Mouse (Mus musculus) liver, embryonic 12.5 days (tissue): Measurements from ENCODE around the gene Poc1a. TPM values are rescaled to one million over a fixed set of nuclear protein-coding genes. Genes with fewer than 3 reads are reported as not detected.
A peak's percentile ranks its signal among the peaks of the same experiment; 100 is the strongest.

Experiments used
- ATAC-seq: fragments of 200-750 bp; cut with Nextera tagmentation; 2 replicates; pipeline ENCODE4 v1.8.0; 2017; ENCODE audit warnings: moderate number of reproducible peaks, mild to moderate bottlenecking, moderate library complexity
- H3K27ac ChIP-seq: fragments of 300-500 bp; sonication (generic); 2 replicates; pipeline ENCODE4 v1.5.1; 2016; ENCODE audit warnings: mild to moderate bottlenecking
- H3K27me3 ChIP-seq: fragments of 300-500 bp; sonication (generic); replicated peaks from 2 replicates; pipeline ENCODE4 v1.6.1; 2016; ENCODE audit warnings: mild to moderate bottlenecking, moderate library complexity
- H3K36me3 ChIP-seq: fragments of 300-500 bp; sonication (generic); 2 replicates; pipeline ENCODE4 v1.6.1; 2016; ENCODE audit warnings: mild to moderate bottlenecking, moderate library complexity
- H3K4me1 ChIP-seq: fragments of 300-500 bp; sonication (generic); 2 replicates; pipeline ENCODE4 v1.6.1; 2016
- H3K4me2 ChIP-seq: fragments of 300-500 bp; sonication (generic); 2 replicates; pipeline ENCODE4 v1.6.1; 2016; ENCODE audit warnings: mild to moderate bottlenecking, moderate library complexity
- H3K4me3 ChIP-seq: fragments of 300-500 bp; sonication (generic); 2 replicates; pipeline ENCODE4 v1.5.1; 2016; ENCODE audit warnings: mild to moderate bottlenecking, moderate library complexity
- H3K9ac ChIP-seq: fragments of 300-500 bp; sonication (generic); 2 replicates; pipeline ENCODE4 v1.6.1; 2016; ENCODE audit warnings: mild to moderate bottlenecking, moderate library complexity
- H3K9me3 ChIP-seq: fragments of 300-500 bp; sonication (generic); replicated peaks from 2 replicates; pipeline ENCODE4 v1.6.1; 2016; ENCODE audit warnings: mild to moderate bottlenecking, moderate library complexity
- WGBS: fragments of 180-500 bp; shearing (Covaris S2); methylation state at CpG from one replicate; pipeline ENCODE4 v1.1.7; 2016; ENCODE audit not compliant: insufficient replicate concordance; 5-methylcytosine and 5-hydroxymethylcytosine counted together
- polyA plus RNA-seq: library from polyadenylated mRNA; unstranded; fragments of >200 nt; fragmentation: Nextera tagmentation; extraction: Ambion mirVana; gene quantifications from 2 replicates; pipeline ENCODE4 v1.2.1, GENCODE M21; 2016

Gene Poc1a
- polyA plus RNA-seq, 1 experiment from 2014 or later, result 29.0 TPM

- Histone ChIP-seq H3K4me1 (peaks cover 56% of the 10 kb centered on the region), H3K9ac (no peak overlapping the region), H3K36me3 (peaks cover 56% of the 10 kb centered on the region), H3K4me2 (peak overlapping the region; percentile 89), H3K9me3 (no peaks in the 10 kb centered on the region), H3K4me3 (no peak overlapping the region), H3K27me3 (peaks cover 20% of the 10 kb centered on the region), H3K27ac (0 out of 2 replicates have a peak overlapping the region, but pooled peaks have one; percentile 14)
- WGBS, result 79% methylated on average over 11 of the region's 11 CpGs
- ATAC-seq, result no peak
Observed at GRCm38 (mm10) chr9:106372431-106373412, 91.9 kb downstream of the Poc1a start.

GRCm38 (mm10) chr9:106373973-106374372 lies 93.1 kb downstream of the Poc1a start:
- no peak for ATAC-seq
- Histone ChIP-seq H3K9ac (no peak overlapping the region; the same call in 1 of the 2 replicates), H3K27me3 (peaks cover 18% of the 10 kb centered on the region), H3K4me3 (no peak overlapping the region), H3K36me3 (peaks cover 57% of the 10 kb centered on the region), H3K27ac (no peak overlapping the region), H3K4me1 (peaks cover 53% of the 10 kb centered on the region), H3K4me2 (no peak overlapping the region), H3K9me3 (no peaks in the 10 kb centered on the region)
- 80% methylated on average over 7 of the region's 7 CpGs for WGBS

GRCm38 (mm10) chr9:106377247-106377646 lies 96.4 kb downstream of the Poc1a start:
- no peak overlapping the region for H3K27ac ChIP-seq
- ATAC-seq, result no peak
- peaks cover 33% of the 10 kb centered on the region for H3K4me1 ChIP-seq
- no peak overlapping the region for H3K9ac ChIP-seq
- 83% methylated on average over 8 of the region's 8 CpGs for WGBS
- H3K27me3 ChIP-seq, result no peaks in the 10 kb centered on the region
- H3K9me3 ChIP-seq, result no peaks in the 10 kb centered on the region
- H3K4me2 ChIP-seq, result no peak overlapping the region
- H3K4me3 ChIP-seq, result no peak overlapping the region
- peaks cover 40% of the 10 kb centered on the region for H3K36me3 ChIP-seq

GRCm38 (mm10) chr9:106378045-106378444 lies 97.2 kb downstream of the Poc1a start:
- Histone ChIP-seq H3K27me3 (no peaks in the 10 kb centered on the region), H3K4me1 (peaks cover 26% of the 10 kb centered on the region), H3K9ac (no peak overlapping the region), H3K4me2 (no peak overlapping the region), H3K36me3 (peaks cover 32% of the 10 kb centered on the region), H3K4me3 (no peak overlapping the region), H3K9me3 (no peaks in the 10 kb centered on the region), H3K27ac (no peak overlapping the region)
- ATAC-seq, result no peak
- WGBS, result 77% methylated on average over 3 of the region's 3 CpGs

GRCm38 (mm10) chr9:106378753-106379152 lies 97.9 kb downstream of the Poc1a start:
- no peak overlapping the region for H3K27ac ChIP-seq
- peaks cover 5% of the 10 kb centered on the region for H3K27me3 ChIP-seq
- no peaks in the 10 kb centered on the region for H3K9me3 ChIP-seq
- 75% methylated on average over 9 of the region's 9 CpGs for WGBS
- H3K4me3 ChIP-seq, result no peak overlapping the region
- no peak overlapping the region for H3K4me2 ChIP-seq
- H3K36me3 ChIP-seq, result peaks cover 25% of the 10 kb centered on the region
- no peak overlapping the region for H3K9ac ChIP-seq
- H3K4me1 ChIP-seq, result peaks cover 25% of the 10 kb centered on the region
- ATAC-seq, result no peak

GRCm38 (mm10) chr9:106386181-106386864 lies 105.5 kb downstream of the Poc1a start:
- H3K4me1 ChIP-seq, result peaks cover 19% of the 10 kb centered on the region
- no peak overlapping the region for H3K4me3 ChIP-seq
- H3K4me2 ChIP-seq, result no peak overlapping the region
- peaks cover 36% of the 10 kb centered on the region for H3K27me3 ChIP-seq
- no peak for ATAC-seq
- H3K9me3 ChIP-seq, result no peaks in the 10 kb centered on the region
- no peak overlapping the region for H3K9ac ChIP-seq
- H3K27ac ChIP-seq, result no peak overlapping the region
- no peaks in the 10 kb centered on the region for H3K36me3 ChIP-seq
- WGBS, result 72% methylated on average over 12 of the region's 12 CpGs

GRCm38 (mm10) chr9:106392828-106393527 lies 112.1 kb downstream of the Poc1a start:
- no peak overlapping the region for H3K4me3 ChIP-seq
- no peak overlapping the region for H3K9ac ChIP-seq
- H3K4me1 ChIP-seq, result peaks cover 54% of the 10 kb centered on the region
- H3K4me2 ChIP-seq, result no peak overlapping the region
- H3K27ac ChIP-seq, result no peak overlapping the region
- WGBS, result 58% methylated on average over 11 of the region's 11 CpGs
- no peaks in the 10 kb centered on the region for H3K9me3 ChIP-seq
- no peak for ATAC-seq
- H3K36me3 ChIP-seq, result no peaks in the 10 kb centered on the region
- peaks cover 14% of the 10 kb centered on the region for H3K27me3 ChIP-seq

GRCm38 (mm10) chr9:106393548-106393947 lies 112.7 kb downstream of the Poc1a start:
- ATAC-seq, result no peak
- Histone ChIP-seq H3K27ac (no peak overlapping the region), H3K36me3 (no peaks in the 10 kb centered on the region), H3K4me1 (peaks cover 57% of the 10 kb centered on the region), H3K4me3 (no peak overlapping the region), H3K27me3 (peaks cover 13% of the 10 kb centered on the region; the same call in 1 of the 2 replicates), H3K9ac (no peak overlapping the region), H3K4me2 (no peak overlapping the region), H3K9me3 (no peaks in the 10 kb centered on the region)
- WGBS, result 72% methylated on average over 8 of the region's 8 CpGs

- Histone ChIP-seq H3K9ac (no peak overlapping the region), H3K36me3 (no peaks in the 10 kb centered on the region), H3K27ac (no peak overlapping the region), H3K4me2 (no peak overlapping the region), H3K4me3 (no peak overlapping the region), H3K27me3 (peaks cover 13% of the 10 kb centered on the region; the same call in 1 of the 2 replicates), H3K4me1 (peaks cover 71% of the 10 kb centered on the region), H3K9me3 (no peaks in the 10 kb centered on the region)
- 66% methylated on average over 11 of the region's 11 CpGs for WGBS
- no peak for ATAC-seq
Observed at GRCm38 (mm10) chr9:106394649-106395602, 114.1 kb downstream of the Poc1a start.

GRCm38 (mm10) chr9:106397733-106398132 lies 116.9 kb downstream of the Poc1a start:
- Histone ChIP-seq H3K36me3 (no peaks in the 10 kb centered on the region), H3K4me2 (peak overlapping the region; percentile 36), H3K27me3 (peaks cover 17% of the 10 kb centered on the region), H3K27ac (peak overlapping the region; percentile 88), H3K4me1 (peaks cover 80% of the 10 kb centered on the region), H3K4me3 (no peak overlapping the region), H3K9ac (peak overlapping the region; percentile 46), H3K9me3 (no peaks in the 10 kb centered on the region)
- WGBS, result 36% methylated on average over 4 of the region's 4 CpGs
- peak; percentile 53 for ATAC-seq
